Mouse (Mus musculus) G1E (cell line): ENCODE measurements around the gene Tcf25.

ENCODE experiments used
- CTCF ChIP-seq: IDR thresholded peaks from 2 replicates; pipeline ENCODE4 v1.5.1; 2012; ENCODE audit warnings: low read depth, low read length, inconsistent platforms, mixed read lengths
- GATA1 ChIP-seq: IDR thresholded peaks from 2 replicates; pipeline ENCODE4 v1.6.1; 2012; ENCODE audit warnings: borderline replicate concordance, low read length, inconsistent platforms, mixed read lengths
- GATA2 ChIP-seq: IDR thresholded peaks from 2 replicates; pipeline ENCODE4 v1.6.1; 2012; ENCODE audit warnings: low read depth, low read length, inconsistent platforms, borderline replicate concordance

DNA sequence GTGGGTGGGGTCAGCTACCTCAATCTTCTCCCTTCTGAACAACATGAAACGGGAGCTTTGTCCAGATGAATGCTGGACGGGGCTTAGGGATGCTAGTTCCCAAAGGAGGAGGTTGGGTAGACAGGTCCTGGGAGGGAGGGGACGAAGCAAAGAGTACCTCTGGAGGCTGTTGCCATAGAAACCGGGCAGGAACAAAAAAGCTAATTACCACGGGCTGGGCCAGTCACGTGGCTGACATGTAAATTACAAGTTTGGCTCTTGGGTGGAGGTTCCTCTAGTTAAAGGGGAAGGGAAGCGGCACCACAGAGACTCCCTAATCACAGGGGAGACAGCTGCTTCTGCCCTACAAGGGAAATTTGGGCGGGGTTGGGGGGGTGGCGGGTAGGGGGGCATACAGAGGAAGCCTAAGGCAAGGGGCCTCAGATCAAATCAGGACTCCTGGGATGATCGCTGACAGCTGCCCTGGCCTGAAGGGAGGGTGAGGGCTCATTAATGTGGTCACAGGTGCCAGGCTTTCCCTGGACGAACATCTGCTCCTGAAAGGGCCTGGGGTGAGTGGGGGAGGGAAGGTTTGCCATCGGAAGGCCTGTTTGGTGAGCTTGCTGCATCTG lies 39.1 kb downstream of the Tcf25 start:
- TF ChIP-seq CTCF (no peak), GATA1 (no peak), GATA2 (no peak)
